In genomic region chr14:97586962-97587361, GRCm38 (mm10) we compare ENCODE assay signal across 9 mouse cellular contexts.
DNase-seq lines count a peak whose midpoint lies in the region; ATAC-seq lines count a peak whose summit lies in the region.
"Had no signal": no experiment of that assay in that cellular context is flagged by ENCODE, and none has a peak within 500 bp of the region (broad histone marks: within the 10 kb centered on the region; RNA-seq: fewer than 3 reads in every experiment).

No protein-coding gene starts in this region.

- peaks cover 9% of the 10 kb centered on the region for H3K4me1 ChIP-seq in embryonic facial prominence, embryonic 10.5 days
- H3K4me1 ChIP-seq in limb, embryonic 10.5 days, result peaks cover 14% of the 10 kb centered on the region; the same call in 1 of the 2 replicates
- H3K4me1 ChIP-seq in neural tube, embryonic 14.5 days (ENCODE audit: control insufficient read depth, insufficient read depth, low read length), result no peaks in the 10 kb centered on the region

- no peak overlapping the region for H3K4me2 ChIP-seq in neural tube, embryonic 14.5 days (ENCODE audit: low read depth, low read length)
- H3K4me2 ChIP-seq: limb, embryonic 15.5 days had no signal

- no peaks in the 10 kb centered on the region for H3K36me3 ChIP-seq in embryonic facial prominence, embryonic 10.5 days (replicated peaks)
- H3K36me3 ChIP-seq in limb, embryonic 10.5 days, result no peaks in the 10 kb centered on the region
- H3K36me3 ChIP-seq in neural tube, embryonic 14.5 days (ENCODE audit: control insufficient read depth, insufficient read depth, low read length), result no peaks in the 10 kb centered on the region
- H3K36me3 ChIP-seq: limb, embryonic 15.5 days had no signal

- H3K27ac ChIP-seq in embryonic facial prominence, embryonic 10.5 days (replicated peaks), result no peak overlapping the region
- no peak overlapping the region for H3K27ac ChIP-seq in limb, embryonic 10.5 days
- H3K27ac ChIP-seq in neural tube, embryonic 14.5 days (ENCODE audit: low read depth, low read length), result no peak overlapping the region
- H3K27ac ChIP-seq: limb, embryonic 15.5 days had no signal

- H3K9ac ChIP-seq in neural tube, embryonic 14.5 days (replicated peaks; ENCODE audit: low read depth, low read length), result no peak overlapping the region
- H3K9ac ChIP-seq: limb, embryonic 15.5 days had no signal

- peak; percentile 12 for DNase-seq in left cerebral cortex, postnatal 4 days
- no peak for DNase-seq in left cerebral cortex, adult 8-10 months (ENCODE audit: low spot score in 2 of 2)
- DNase-seq in embryonic facial prominence, embryonic 10.5 days (ENCODE audit: low spot score), result peak; percentile 23
- peak; percentile 37 for DNase-seq in limb, embryonic 10.5 days (ENCODE audit: low spot score)
- DNase-seq in frontal cortex, adult 2 months (ENCODE audit: extremely low spot score in 1 of 2, low spot score in 1 of 2), result no peak
- no peak for DNase-seq in cerebellum, postnatal 36 days
- no peak for DNase-seq in gastrocnemius, adult 18-20 months (ENCODE audit: low spot score)

- ATAC-seq in neural tube, embryonic 14.5 days (ENCODE audit: low read depth), result peak; percentile 69; the same call in 1 of the 2 replicates

- 25% methylated on average over 4 of the region's 4 CpGs for WGBS in embryonic facial prominence, embryonic 10.5 days
- WGBS in limb, embryonic 10.5 days, result 35% methylated on average over 4 of the region's 4 CpGs
- 6% methylated on average over 4 of the region's 4 CpGs for WGBS in neural tube, embryonic 14.5 days

- intact Hi-C loops in left cerebral cortex, postnatal 4 days (cut with DNase I), result no loop called here

- H3K27me3 ChIP-seq in embryonic facial prominence, embryonic 10.5 days (replicated peaks; ENCODE audit: low read depth, poor library complexity, severe bottlenecking), result no peaks in the 10 kb centered on the region
- no peaks in the 10 kb centered on the region for H3K27me3 ChIP-seq in limb, embryonic 10.5 days (ENCODE audit: low read depth, poor library complexity, severe bottlenecking)
- no peaks in the 10 kb centered on the region for H3K27me3 ChIP-seq in neural tube, embryonic 14.5 days (ENCODE audit: control insufficient read depth, insufficient read depth, low read length)
- H3K27me3 ChIP-seq: limb, embryonic 15.5 days had no signal

- no peak overlapping the region for H3K4me3 ChIP-seq in embryonic facial prominence, embryonic 10.5 days
- H3K4me3 ChIP-seq in limb, embryonic 10.5 days, result no peak overlapping the region
- H3K4me3 ChIP-seq in neural tube, embryonic 14.5 days (ENCODE audit: low read depth, low read length), result no peak overlapping the region
- H3K4me3 ChIP-seq: limb, embryonic 15.5 days had no signal

- no peaks in the 10 kb centered on the region for H3K9me3 ChIP-seq in embryonic facial prominence, embryonic 10.5 days
- H3K9me3 ChIP-seq in limb, embryonic 10.5 days (replicated peaks), result no peaks in the 10 kb centered on the region
- H3K9me3 ChIP-seq in neural tube, embryonic 14.5 days (ENCODE audit: control insufficient read depth, low read length), result no peaks in the 10 kb centered on the region
- H3K9me3 ChIP-seq: limb, embryonic 15.5 days had no signal

Comparison
In these comparisons a context has a peak if more than half of its experiments do, and no peak if none do; other contexts are left out.
1. DNase-seq: peak in left cerebral cortex, postnatal 4 days (single experiment), embryonic facial prominence, embryonic 10.5 days (single experiment) and limb, embryonic 10.5 days (single experiment); none in left cerebral cortex, adult 8-10 months (0 of 2), frontal cortex, adult 2 months (0 of 2), cerebellum, postnatal 36 days (0 of 2) and gastrocnemius, adult 18-20 months (single experiment).